Mouse (Mus musculus): ENCODE results near the gene Dap. TPM values are rescaled to one million over a fixed set of nuclear protein-coding genes. Genes with fewer than 3 reads are reported as not detected.
A peak's percentile ranks its signal among the peaks of the same experiment; 100 is the strongest.

The Dap gene
- polyA plus RNA-seq, 1 experiment from 2014 or later: 21.9 TPM

DNA sequence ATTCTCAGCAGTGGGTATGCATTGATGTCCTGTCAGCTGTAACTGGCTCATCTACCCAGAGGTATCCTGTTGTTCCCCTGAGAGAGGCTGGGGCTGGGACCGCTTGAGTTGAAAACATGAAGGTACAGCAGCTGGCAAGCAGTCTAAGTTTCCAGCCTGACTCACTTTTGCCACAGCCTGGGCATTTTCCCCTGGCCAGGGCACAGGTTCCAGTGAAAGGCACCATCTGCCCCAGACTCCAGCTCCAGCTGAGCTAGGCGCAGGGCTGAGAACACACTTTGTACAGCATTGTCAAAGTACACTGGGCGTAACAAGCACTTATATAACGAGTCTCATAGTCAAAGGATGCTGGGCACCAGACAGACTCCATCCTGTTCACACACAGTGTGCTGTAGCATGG is 29.8 kb downstream of the Dap start:
- H3K9ac ChIP-seq (ENCODE audit: low read depth, low read length): no peak overlapping the region
- no peak overlapping the region for H3K4me3 ChIP-seq (ENCODE audit: low read depth, low read length)
- no peaks in the 10 kb centered on the region for H3K27me3 ChIP-seq (ENCODE audit: control insufficient read depth, insufficient read depth, low read depth, low read length)
- peaks cover 5% of the 10 kb centered on the region; the same call in 1 of the 2 replicates for H3K4me1 ChIP-seq (ENCODE audit: control insufficient read depth, insufficient read depth, low read length)
- no peaks in the 10 kb centered on the region for H3K9me3 ChIP-seq (replicated peaks; ENCODE audit: control insufficient read depth, low read length, poor library complexity, severe bottlenecking)
- ATAC-seq: no peak
- WGBS: 85% methylated on average over 4 of the region's 4 CpGs
- H3K4me2 ChIP-seq (ENCODE audit: low read length): no peak overlapping the region
- no peaks in the 10 kb centered on the region for H3K36me3 ChIP-seq (ENCODE audit: control insufficient read depth, insufficient read depth, low read length)
- no peak overlapping the region for H3K27ac ChIP-seq (ENCODE audit: low read length)

- no peak overlapping the region for H3K9ac ChIP-seq (ENCODE audit: low read depth, low read length)
- peaks cover 5% of the 10 kb centered on the region; the same call in 1 of the 2 replicates for H3K4me1 ChIP-seq (ENCODE audit: control insufficient read depth, insufficient read depth, low read length)
- no peaks in the 10 kb centered on the region for H3K9me3 ChIP-seq (replicated peaks; ENCODE audit: control insufficient read depth, low read length, poor library complexity, severe bottlenecking)
- no peak overlapping the region for H3K27ac ChIP-seq (ENCODE audit: low read length)
- no peak overlapping the region for H3K4me3 ChIP-seq (ENCODE audit: low read depth, low read length)
- WGBS: 91% methylated on average over 9 of the region's 9 CpGs
- H3K36me3 ChIP-seq (ENCODE audit: control insufficient read depth, insufficient read depth, low read length): no peaks in the 10 kb centered on the region
- H3K4me2 ChIP-seq (ENCODE audit: low read length): no peak overlapping the region
- no peak for ATAC-seq
- H3K27me3 ChIP-seq (ENCODE audit: control insufficient read depth, insufficient read depth, low read depth, low read length): no peaks in the 10 kb centered on the region
Measured at GRCm38 (mm10) chr15:31254939-31255535, 30.9 kb downstream of the Dap start.

- no peaks in the 10 kb centered on the region for H3K27me3 ChIP-seq (ENCODE audit: control insufficient read depth, insufficient read depth, low read depth, low read length)
- H3K36me3 ChIP-seq (ENCODE audit: control insufficient read depth, insufficient read depth, low read length): no peaks in the 10 kb centered on the region
- no peak overlapping the region for H3K4me3 ChIP-seq (ENCODE audit: low read depth, low read length)
- no peak for ATAC-seq
- no peak overlapping the region for H3K27ac ChIP-seq (ENCODE audit: low read length)
- 80% methylated on average over 6 of the region's 6 CpGs for WGBS
- H3K4me2 ChIP-seq (ENCODE audit: low read length): no peak overlapping the region
- no peak overlapping the region for H3K9ac ChIP-seq (ENCODE audit: low read depth, low read length)
- no peaks in the 10 kb centered on the region for H3K9me3 ChIP-seq (replicated peaks; ENCODE audit: control insufficient read depth, low read length, poor library complexity, severe bottlenecking)
- H3K4me1 ChIP-seq (ENCODE audit: control insufficient read depth, insufficient read depth, low read length): peaks cover 2% of the 10 kb centered on the region; the same call in 1 of the 2 replicates
Measured at GRCm38 (mm10) chr15:31255762-31256161, 31.6 kb downstream of the Dap start.

- peaks cover 2% of the 10 kb centered on the region; the same call in 1 of the 2 replicates for H3K4me1 ChIP-seq (ENCODE audit: control insufficient read depth, insufficient read depth, low read length)
- no peaks in the 10 kb centered on the region for H3K36me3 ChIP-seq (ENCODE audit: control insufficient read depth, insufficient read depth, low read length)
- H3K9ac ChIP-seq (ENCODE audit: low read depth, low read length): no peak overlapping the region
- 82% methylated on average over 1 of the region's 1 CpGs for WGBS
- no peak for ATAC-seq
- no peaks in the 10 kb centered on the region for H3K27me3 ChIP-seq (ENCODE audit: control insufficient read depth, insufficient read depth, low read depth, low read length)
- H3K27ac ChIP-seq (ENCODE audit: low read length): no peak overlapping the region
- H3K4me3 ChIP-seq (ENCODE audit: low read depth, low read length): no peak overlapping the region
- no peaks in the 10 kb centered on the region for H3K9me3 ChIP-seq (replicated peaks; ENCODE audit: control insufficient read depth, low read length, poor library complexity, severe bottlenecking)
- no peak overlapping the region for H3K4me2 ChIP-seq (ENCODE audit: low read length)
Measured at GRCm38 (mm10) chr15:31257329-31257728, 33.2 kb downstream of the Dap start.

DNA sequence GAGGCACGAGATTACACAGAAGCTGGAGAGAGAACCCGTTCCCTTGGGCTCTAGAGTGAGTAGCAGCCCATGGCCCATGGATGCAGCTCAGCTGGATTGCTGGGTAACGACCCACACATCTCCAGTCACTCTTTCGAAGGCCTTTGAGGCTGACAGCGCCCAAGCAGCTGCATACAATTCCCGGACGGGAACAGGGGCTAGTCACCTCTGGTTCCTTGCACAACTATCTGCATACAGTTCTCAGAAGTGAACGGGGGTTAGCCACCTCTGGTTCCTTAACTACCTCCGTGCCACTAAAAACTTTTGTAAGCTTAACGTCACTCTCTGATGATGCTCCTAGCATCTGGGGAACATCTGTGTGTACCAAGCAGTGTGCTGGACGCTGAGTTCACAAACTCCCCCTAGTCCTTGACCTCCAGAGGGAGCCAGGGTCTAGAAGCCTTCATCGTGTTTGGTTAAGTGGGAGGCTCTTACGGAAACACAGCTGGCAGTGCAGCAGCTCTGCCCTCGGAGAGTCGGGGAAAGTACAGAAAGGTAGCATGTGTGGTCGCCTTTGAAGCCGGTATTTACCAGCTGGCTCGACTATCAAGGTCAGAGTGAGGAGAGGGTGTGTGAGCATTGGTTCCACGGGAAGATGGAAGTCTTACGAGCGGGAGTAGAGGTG is 34.0 kb downstream of the Dap start:
- Histone ChIP-seq H3K4me2 (ENCODE audit: low read length) (no peak overlapping the region), H3K27me3 (ENCODE audit: control insufficient read depth, insufficient read depth, low read depth, low read length) (no peaks in the 10 kb centered on the region), H3K36me3 (ENCODE audit: control insufficient read depth, insufficient read depth, low read length) (no peaks in the 10 kb centered on the region), H3K4me3 (ENCODE audit: low read depth, low read length) (no peak overlapping the region), H3K4me1 (ENCODE audit: control insufficient read depth, insufficient read depth, low read length) (no peaks in the 10 kb centered on the region), H3K9ac (ENCODE audit: low read depth, low read length) (no peak overlapping the region), H3K27ac (ENCODE audit: low read length) (no peak overlapping the region), H3K9me3 (replicated peaks; ENCODE audit: control insufficient read depth, low read length, poor library complexity, severe bottlenecking) (no peaks in the 10 kb centered on the region)
- no peak for ATAC-seq
- 81% methylated on average over 21 of the region's 21 CpGs for WGBS

DNA sequence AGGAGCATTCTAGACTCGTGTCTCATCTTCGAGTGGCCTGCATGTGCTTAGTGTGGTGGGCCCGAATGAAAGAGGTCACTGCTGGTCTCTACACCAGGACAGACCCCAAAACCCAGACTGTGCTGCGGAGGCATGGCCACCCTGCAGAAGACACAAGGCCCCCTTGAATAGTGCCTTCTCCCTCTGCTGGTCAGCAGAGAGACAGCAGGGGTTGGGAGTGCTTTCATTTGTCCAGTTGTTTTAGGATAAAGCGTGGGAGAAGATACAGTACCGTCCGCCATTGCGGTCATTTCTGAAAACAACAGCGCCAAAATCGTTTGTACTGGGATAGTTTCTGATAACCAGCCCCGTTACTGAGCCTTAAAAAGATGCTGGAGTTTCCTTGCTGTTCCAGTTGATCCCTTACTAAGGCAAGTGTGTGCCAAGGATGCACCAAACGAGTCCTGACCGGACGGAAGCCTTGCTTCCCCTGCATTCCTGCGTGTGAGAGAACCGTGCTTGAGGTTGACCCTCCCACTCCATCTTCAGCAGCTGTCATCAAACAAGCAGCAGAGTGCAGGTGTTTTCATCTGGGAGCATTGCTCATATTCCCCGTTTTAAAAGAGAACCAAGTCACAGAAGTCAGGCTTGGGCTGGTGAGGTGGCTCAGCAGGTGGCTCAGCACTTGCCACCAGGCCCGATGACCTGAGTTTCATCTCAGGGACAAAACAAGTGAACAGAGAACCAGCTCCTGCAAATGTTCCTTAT is 34.8 kb downstream of the Dap start:
- 89% methylated on average over 18 of the region's 18 CpGs for WGBS
- no peak overlapping the region for H3K9ac ChIP-seq (ENCODE audit: low read depth, low read length)
- no peaks in the 10 kb centered on the region for H3K36me3 ChIP-seq (ENCODE audit: control insufficient read depth, insufficient read depth, low read length)
- H3K4me1 ChIP-seq (ENCODE audit: control insufficient read depth, insufficient read depth, low read length): no peaks in the 10 kb centered on the region
- no peak for ATAC-seq
- H3K4me2 ChIP-seq (ENCODE audit: low read length): no peak overlapping the region
- H3K4me3 ChIP-seq (ENCODE audit: low read depth, low read length): no peak overlapping the region
- H3K9me3 ChIP-seq (replicated peaks; ENCODE audit: control insufficient read depth, low read length, poor library complexity, severe bottlenecking): no peaks in the 10 kb centered on the region
- no peak overlapping the region for H3K27ac ChIP-seq (ENCODE audit: low read length)
- no peaks in the 10 kb centered on the region for H3K27me3 ChIP-seq (ENCODE audit: control insufficient read depth, insufficient read depth, low read depth, low read length)

DNA sequence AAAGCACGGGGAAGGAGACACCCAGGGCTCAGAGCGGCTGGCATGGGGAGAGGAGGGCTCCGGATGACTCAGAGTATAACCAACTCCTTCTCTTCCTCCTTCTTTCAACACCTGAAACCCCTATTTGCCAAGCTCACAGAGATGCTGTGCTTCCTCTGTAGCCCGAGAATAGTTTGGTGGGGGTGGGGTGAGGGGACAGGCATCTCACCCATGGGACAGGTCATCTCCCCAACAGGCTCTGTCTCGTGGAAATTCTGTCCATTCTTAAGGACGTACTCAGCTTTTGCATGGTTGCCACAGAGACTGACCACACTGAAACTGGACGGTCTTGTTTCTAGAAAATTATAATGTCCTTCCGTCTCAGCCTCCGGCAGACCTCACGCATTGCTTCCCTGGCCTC is 37.0 kb downstream of the Dap start:
- Histone ChIP-seq H3K9me3 (replicated peaks; ENCODE audit: control insufficient read depth, low read length, poor library complexity, severe bottlenecking) (no peaks in the 10 kb centered on the region), H3K9ac (ENCODE audit: low read depth, low read length) (no peak overlapping the region), H3K4me3 (ENCODE audit: low read depth, low read length) (no peak overlapping the region), H3K4me1 (ENCODE audit: control insufficient read depth, insufficient read depth, low read length) (no peaks in the 10 kb centered on the region), H3K27me3 (ENCODE audit: control insufficient read depth, insufficient read depth, low read depth, low read length) (no peaks in the 10 kb centered on the region), H3K27ac (ENCODE audit: low read length) (no peak overlapping the region), H3K36me3 (ENCODE audit: control insufficient read depth, insufficient read depth, low read length) (no peaks in the 10 kb centered on the region), H3K4me2 (ENCODE audit: low read length) (no peak overlapping the region)
- WGBS: 87% methylated on average over 10 of the region's 10 CpGs
- ATAC-seq: no peak

DNA sequence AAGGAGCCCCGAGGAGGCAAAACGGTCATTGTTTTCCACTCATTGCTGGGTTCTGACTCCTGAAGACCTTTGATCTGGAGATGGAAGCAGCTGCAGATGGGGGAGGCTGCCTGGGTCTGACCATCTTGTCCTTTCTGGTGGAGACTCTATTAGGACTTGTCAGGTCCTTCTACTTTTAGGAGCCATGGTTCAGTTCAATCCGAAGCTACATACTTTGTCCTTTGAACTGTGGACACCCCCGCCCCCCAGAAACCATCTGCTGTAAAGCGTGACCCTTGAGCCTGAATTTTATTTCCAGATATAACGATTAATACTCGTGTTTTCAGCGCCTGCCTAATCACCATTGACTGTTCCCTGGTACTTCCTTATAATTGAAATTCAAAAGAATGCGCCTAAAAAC is 38.2 kb downstream of the Dap start:
- no peak overlapping the region for H3K4me2 ChIP-seq (ENCODE audit: low read length)
- no peaks in the 10 kb centered on the region for H3K27me3 ChIP-seq (ENCODE audit: control insufficient read depth, insufficient read depth, low read depth, low read length)
- WGBS: 73% methylated on average over 9 of the region's 9 CpGs
- no peaks in the 10 kb centered on the region for H3K9me3 ChIP-seq (replicated peaks; ENCODE audit: control insufficient read depth, low read length, poor library complexity, severe bottlenecking)
- no peak overlapping the region for H3K4me3 ChIP-seq (ENCODE audit: low read depth, low read length)
- H3K4me1 ChIP-seq (ENCODE audit: control insufficient read depth, insufficient read depth, low read length): no peaks in the 10 kb centered on the region
- no peak overlapping the region for H3K9ac ChIP-seq (ENCODE audit: low read depth, low read length)
- no peak overlapping the region for H3K27ac ChIP-seq (ENCODE audit: low read length)
- no peak for ATAC-seq
- no peaks in the 10 kb centered on the region for H3K36me3 ChIP-seq (ENCODE audit: control insufficient read depth, insufficient read depth, low read length)

DNA sequence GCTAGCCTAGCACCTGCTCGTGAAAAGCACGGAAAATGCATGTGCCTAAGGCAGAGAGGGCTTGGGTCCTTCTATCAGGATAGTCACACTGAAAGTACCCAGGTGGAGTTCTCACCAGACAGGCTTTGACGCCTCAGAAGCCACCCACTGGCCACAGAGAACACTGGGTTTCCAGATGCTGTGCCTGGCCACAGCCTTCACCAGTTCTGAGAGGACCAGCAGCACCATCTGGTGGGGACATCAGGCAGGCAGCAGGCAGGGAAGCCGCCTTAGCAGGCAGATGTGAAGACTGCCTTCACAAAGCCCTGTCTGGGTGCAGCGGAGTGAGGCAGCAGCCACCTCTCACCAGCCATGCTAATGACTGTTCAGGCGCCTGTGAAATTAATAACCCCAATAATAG is 40.7 kb downstream of the Dap start:
- no peaks in the 10 kb centered on the region for H3K27me3 ChIP-seq (ENCODE audit: control insufficient read depth, insufficient read depth, low read depth, low read length)
- H3K4me3 ChIP-seq (ENCODE audit: low read depth, low read length): no peak overlapping the region
- no peaks in the 10 kb centered on the region for H3K36me3 ChIP-seq (ENCODE audit: control insufficient read depth, insufficient read depth, low read length)
- no peak overlapping the region for H3K27ac ChIP-seq (ENCODE audit: low read length)
- no peaks in the 10 kb centered on the region for H3K9me3 ChIP-seq (replicated peaks; ENCODE audit: control insufficient read depth, low read length, poor library complexity, severe bottlenecking)
- no peak overlapping the region for H3K4me2 ChIP-seq (ENCODE audit: low read length)
- ATAC-seq: peak; percentile 93
- WGBS: 26% methylated on average over 6 of the region's 6 CpGs
- H3K4me1 ChIP-seq (ENCODE audit: control insufficient read depth, insufficient read depth, low read length): no peaks in the 10 kb centered on the region
- H3K9ac ChIP-seq (ENCODE audit: low read depth, low read length): no peak overlapping the region

All from midbrain, embryonic 16.5 days (tissue).